Mouse (Mus musculus) heart, postnatal 0 days (tissue): ENCODE results near the gene Rasgrp2.

Source experiments
- CTCF ChIP-seq: IDR thresholded peaks from 2 replicates; pipeline ENCODE4 v1.5.1; 2016; ENCODE audit warnings: antibody characterized with exemption, control low read depth, low read depth
- EP300 ChIP-seq: IDR thresholded peaks from 2 replicates; pipeline ENCODE4 v1.6.1; 2016; ENCODE audit warnings: antibody characterized with exemption, low read depth

- no peak for TF ChIP-seq CTCF
- no peak for TF ChIP-seq EP300
These were observed 26.5 kb downstream of the Rasgrp2 start for GRCm38 (mm10) chr19:6425595-6425994.
